Mouse (Mus musculus): ENCODE data around the gene Sec14l2. TPM values are rescaled to one million over a fixed set of nuclear protein-coding genes. Genes with fewer than 3 reads are reported as not detected.
"Not testable (repeated sequence)": the region's sequence is repeated elsewhere in the genome, so short reads cannot be mapped to it uniquely, and the experiment has no call there.

The Sec14l2 gene
- polyA plus RNA-seq, 1 experiment from 2014 or later, result 3.2 TPM

DNA sequence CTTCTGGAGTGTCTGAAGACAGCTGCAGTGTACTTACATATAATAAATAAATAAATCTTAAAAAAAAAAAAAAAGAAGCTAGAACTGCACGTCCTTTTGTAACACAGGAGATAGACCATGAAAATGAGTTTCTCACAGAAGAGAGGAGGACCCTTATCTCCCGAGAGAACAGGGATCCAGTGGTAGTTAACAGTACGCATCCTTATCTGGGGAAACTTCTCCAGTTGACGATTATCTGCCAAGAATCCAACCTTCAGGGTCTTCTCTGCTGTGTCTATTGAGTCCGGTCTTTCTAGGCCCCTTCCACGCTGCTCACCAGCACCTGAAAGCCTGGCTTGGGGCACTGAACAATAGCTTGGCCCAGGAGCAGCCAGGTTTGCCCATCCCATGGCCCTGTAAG, 9.2 kb downstream of the Sec14l2 start:
- WGBS, result 81% methylated on average over 6 of the region's 6 CpGs

DNA sequence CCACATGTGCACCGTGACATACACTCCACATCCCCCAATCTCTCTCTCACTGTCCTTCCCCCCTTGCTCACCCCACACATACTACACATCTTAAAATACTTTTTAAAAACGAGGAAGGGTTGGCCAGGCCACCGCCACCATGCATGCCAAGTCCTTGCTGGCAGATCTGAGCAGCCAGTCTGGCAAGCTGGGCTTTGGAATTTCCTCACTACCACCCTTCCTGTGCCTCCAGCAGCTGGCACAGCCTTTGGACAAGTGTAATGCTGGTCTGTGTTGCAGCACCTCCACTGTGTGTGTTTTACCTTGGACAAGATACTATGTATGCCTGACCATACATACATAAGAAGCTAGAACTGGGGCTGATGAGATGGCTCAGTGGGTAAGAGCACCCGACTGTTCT, 9.7 kb downstream of the Sec14l2 start:
- Histone ChIP-seq H3K27me3 (peaks cover 26% of the 10 kb centered on the region), H3K4me1 (replicated peaks) (peaks cover 10% of the 10 kb centered on the region; the same call in 1 of the 2 replicates), H3K4me3 (replicated peaks) (no peak overlapping the region), H3K4me2 (no peak overlapping the region), H3K36me3 (peaks cover 21% of the 10 kb centered on the region; the same call in 1 of the 2 replicates), H3K27ac (no peak overlapping the region), H3K9me3 (no peaks in the 10 kb centered on the region), H3K9ac (replicated peaks) (no peak overlapping the region)
- 86% methylated on average over 4 of the region's 4 CpGs for WGBS
- ATAC-seq (ENCODE audit: insufficient number of reproducible peaks, insufficient read depth, low FRiP score, low TSS enrichment, low read depth), result no peak

More for the DNA sequence above, 9.2 kb downstream of the Sec14l2 start:
- no peak for ATAC-seq (ENCODE audit: insufficient number of reproducible peaks, insufficient read depth, low FRiP score, low TSS enrichment, low read depth)
- H3K27me3 ChIP-seq, result peaks cover 30% of the 10 kb centered on the region
- peaks cover 16% of the 10 kb centered on the region; the same call in 1 of the 2 replicates for H3K36me3 ChIP-seq
- H3K9ac ChIP-seq (replicated peaks), result no peak overlapping the region
- peaks cover 10% of the 10 kb centered on the region; the same call in 1 of the 2 replicates for H3K4me1 ChIP-seq (replicated peaks)
- no peak overlapping the region for H3K4me3 ChIP-seq (replicated peaks)
- no peaks in the 10 kb centered on the region for H3K9me3 ChIP-seq
- no peak overlapping the region for H3K27ac ChIP-seq
- H3K4me2 ChIP-seq, result no peak overlapping the region

DNA sequence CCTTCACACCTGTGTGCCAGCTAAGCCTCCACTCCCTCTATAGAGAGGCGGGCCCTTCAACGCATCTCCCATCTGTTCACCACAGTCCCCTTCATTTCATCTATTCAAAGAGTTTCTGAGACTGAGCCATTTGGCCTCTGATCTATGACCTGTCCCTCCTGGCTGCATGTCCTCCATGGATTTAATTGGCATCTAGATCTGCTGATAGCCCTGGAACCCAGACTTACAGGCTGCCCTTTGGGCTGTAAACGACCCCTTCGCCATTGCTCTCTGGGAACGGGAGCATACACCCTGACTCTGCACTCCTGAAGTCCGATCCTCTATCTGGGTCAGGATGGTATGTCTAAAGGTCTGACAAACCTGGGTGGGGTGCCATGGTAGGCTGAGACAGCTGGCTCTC, 10.4 kb downstream of the Sec14l2 start:
- Histone ChIP-seq H3K27me3 (peaks cover 19% of the 10 kb centered on the region), H3K27ac (no peak overlapping the region), H3K9ac (replicated peaks) (no peak overlapping the region), H3K9me3 (no peaks in the 10 kb centered on the region), H3K4me3 (replicated peaks) (no peak overlapping the region), H3K4me2 (no peak overlapping the region), H3K4me1 (replicated peaks) (peaks cover 7% of the 10 kb centered on the region; the same call in 1 of the 2 replicates), H3K36me3 (peaks cover 23% of the 10 kb centered on the region; the same call in 1 of the 2 replicates)
- 62% methylated on average over 6 of the region's 6 CpGs for WGBS
- no peak for ATAC-seq (ENCODE audit: insufficient number of reproducible peaks, insufficient read depth, low FRiP score, low TSS enrichment, low read depth)

DNA sequence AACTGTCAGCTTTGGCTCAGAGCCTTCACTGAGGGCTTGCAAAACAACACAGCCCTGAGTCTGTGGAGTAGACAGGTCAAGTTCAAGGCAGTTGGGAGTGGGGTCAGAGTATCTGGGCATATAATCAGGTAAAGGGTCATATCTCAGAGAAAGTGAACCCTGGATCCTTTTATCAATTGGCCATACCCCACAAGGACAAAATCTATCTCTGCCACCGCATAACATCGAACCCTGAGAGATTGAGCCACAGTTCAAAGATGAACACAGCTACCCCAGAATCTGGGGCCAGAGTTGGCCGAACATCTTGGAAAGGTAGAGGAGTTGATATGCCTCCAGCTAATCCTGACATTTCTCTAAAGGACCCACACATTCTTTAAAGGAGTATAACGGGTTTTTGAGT, 11.2 kb downstream of the Sec14l2 start:
- Histone ChIP-seq H3K4me1 (replicated peaks) (no peaks in the 10 kb centered on the region), H3K9me3 (no peaks in the 10 kb centered on the region), H3K27me3 (peaks cover 11% of the 10 kb centered on the region), H3K36me3 (peaks cover 23% of the 10 kb centered on the region; the same call in 1 of the 2 replicates), H3K27ac (no peak overlapping the region), H3K9ac (replicated peaks) (no peak overlapping the region), H3K4me3 (replicated peaks) (no peak overlapping the region), H3K4me2 (no peak overlapping the region)
- no peak for ATAC-seq (ENCODE audit: insufficient number of reproducible peaks, insufficient read depth, low FRiP score, low TSS enrichment, low read depth)
- WGBS, result 90% methylated on average over 4 of the region's 4 CpGs

DNA sequence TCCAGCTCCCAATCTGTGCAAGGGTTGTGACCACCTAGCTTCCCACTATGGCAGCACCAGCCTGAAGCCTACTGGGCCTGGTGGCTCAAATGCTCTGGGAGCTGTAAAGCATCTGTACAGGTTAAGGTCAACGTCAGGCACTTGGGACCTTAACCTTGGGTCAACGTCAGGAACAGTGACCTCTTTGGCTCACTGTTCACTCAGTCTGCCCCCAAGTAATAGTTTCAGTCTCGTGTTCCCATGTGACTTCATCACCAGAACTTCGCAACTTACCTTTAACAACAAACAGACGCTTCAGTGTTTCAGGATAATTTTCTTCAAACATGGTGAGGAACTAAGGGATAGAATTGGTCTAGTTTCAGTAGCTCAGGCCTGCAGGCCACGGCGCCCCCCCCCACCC, 14.5 kb downstream of the Sec14l2 start:
- no peak overlapping the region for H3K4me3 ChIP-seq (replicated peaks)
- H3K36me3 ChIP-seq, result peaks cover 30% of the 10 kb centered on the region; the same call in 1 of the 2 replicates
- no peak overlapping the region for H3K27ac ChIP-seq
- no peaks in the 10 kb centered on the region for H3K27me3 ChIP-seq
- H3K4me2 ChIP-seq, result no peak overlapping the region
- 67% methylated on average over 7 of the region's 7 CpGs for WGBS
- H3K9ac ChIP-seq (replicated peaks), result no peak overlapping the region
- no peaks in the 10 kb centered on the region for H3K9me3 ChIP-seq
- ATAC-seq (ENCODE audit: insufficient number of reproducible peaks, insufficient read depth, low FRiP score, low TSS enrichment, low read depth), result no peak
- H3K4me1 ChIP-seq (replicated peaks), result no peaks in the 10 kb centered on the region

DNA sequence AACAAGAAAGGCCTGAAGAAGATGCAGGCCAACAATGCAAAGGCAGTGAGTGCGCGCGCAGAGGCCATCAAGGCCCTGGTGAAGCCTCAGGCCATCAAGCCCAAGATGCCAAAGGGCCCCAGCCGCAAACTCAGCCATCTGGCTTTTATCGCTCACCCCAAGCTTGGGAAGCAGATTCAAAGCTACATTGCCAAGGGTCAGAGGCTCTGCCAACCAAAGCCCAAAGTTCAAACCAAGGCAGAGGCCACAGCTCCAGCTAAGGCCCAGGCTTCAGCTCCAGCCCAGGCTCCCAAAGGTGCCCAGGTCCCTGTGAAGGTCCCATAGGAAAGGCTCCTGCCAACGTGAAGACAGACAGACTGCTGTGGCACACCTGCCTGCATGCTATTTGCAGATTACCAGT, 15.3 kb downstream of the Sec14l2 start:
- not testable (repeated sequence) for H3K27me3 ChIP-seq; H3K4me1 ChIP-seq (replicated peaks); H3K9me3 ChIP-seq; H3K4me3 ChIP-seq (replicated peaks); H3K9ac ChIP-seq (replicated peaks); H3K4me2 ChIP-seq; ATAC-seq (ENCODE audit: insufficient number of reproducible peaks, insufficient read depth, low FRiP score, low TSS enrichment, low read depth); H3K27ac ChIP-seq
- peaks cover 30% of the 10 kb centered on the region; the same call in 1 of the 2 replicates for H3K36me3 ChIP-seq
- 93% methylated on average over 6 of the region's 6 CpGs for WGBS

DNA sequence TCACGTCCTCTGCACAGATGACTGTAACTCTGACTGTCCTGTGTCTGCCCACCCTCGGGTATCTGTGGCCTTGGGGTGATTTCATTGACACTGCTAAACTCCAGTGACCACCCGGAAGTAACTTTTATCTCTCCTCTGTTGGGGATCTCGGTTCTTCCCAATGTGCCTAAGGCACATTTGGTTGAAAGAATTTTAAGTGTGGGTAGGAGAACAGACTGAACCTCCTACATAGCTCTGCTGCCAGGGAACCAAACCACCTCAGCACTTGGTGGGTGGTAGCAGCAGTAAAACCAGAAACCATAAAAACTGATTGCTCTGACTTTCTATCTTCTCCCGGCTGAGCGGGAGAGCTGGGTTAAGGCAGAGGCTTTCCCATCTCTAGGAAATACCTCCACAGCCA, 17.8 kb downstream of the Sec14l2 start:
- H3K9ac ChIP-seq (replicated peaks), result no peak overlapping the region
- no peak overlapping the region for H3K4me3 ChIP-seq (replicated peaks)
- H3K9me3 ChIP-seq, result no peaks in the 10 kb centered on the region
- no peaks in the 10 kb centered on the region for H3K4me1 ChIP-seq (replicated peaks)
- ATAC-seq (ENCODE audit: insufficient number of reproducible peaks, insufficient read depth, low FRiP score, low TSS enrichment, low read depth), result no peak
- no peak overlapping the region for H3K4me2 ChIP-seq
- no peaks in the 10 kb centered on the region for H3K27me3 ChIP-seq
- peaks cover 22% of the 10 kb centered on the region; the same call in 1 of the 2 replicates for H3K36me3 ChIP-seq
- H3K27ac ChIP-seq, result no peak overlapping the region
- WGBS, result 32% methylated on average over 6 of the region's 6 CpGs

DNA sequence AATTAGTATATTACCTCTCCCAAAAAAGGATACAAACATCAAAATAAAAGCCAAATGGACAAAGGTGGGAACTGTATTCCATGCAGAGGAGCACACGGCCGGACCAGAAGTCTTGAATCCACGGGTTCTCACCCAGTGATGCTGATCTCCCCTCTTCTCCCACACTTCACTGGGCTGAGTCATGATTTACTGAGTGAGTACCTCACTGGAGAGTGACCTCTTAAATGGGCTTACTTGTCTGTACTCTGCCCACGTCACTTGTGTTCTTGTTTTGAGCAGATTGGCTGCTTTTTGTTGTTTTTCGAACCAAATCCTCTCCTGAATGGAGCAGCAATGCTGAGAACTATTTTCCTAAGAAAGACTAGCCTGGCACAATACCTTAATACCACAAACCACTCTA, 18.2 kb downstream of the Sec14l2 start:
- Histone ChIP-seq H3K9me3 (no peaks in the 10 kb centered on the region), H3K4me3 (replicated peaks) (no peak overlapping the region), H3K27me3 (no peaks in the 10 kb centered on the region), H3K4me2 (no peak overlapping the region), H3K36me3 (peaks cover 18% of the 10 kb centered on the region; the same call in 1 of the 2 replicates), H3K27ac (no peak overlapping the region), H3K4me1 (replicated peaks) (no peaks in the 10 kb centered on the region), H3K9ac (replicated peaks) (no peak overlapping the region)
- WGBS, result 73% methylated on average over 5 of the region's 5 CpGs
- ATAC-seq (ENCODE audit: insufficient number of reproducible peaks, insufficient read depth, low FRiP score, low TSS enrichment, low read depth), result no peak

DNA sequence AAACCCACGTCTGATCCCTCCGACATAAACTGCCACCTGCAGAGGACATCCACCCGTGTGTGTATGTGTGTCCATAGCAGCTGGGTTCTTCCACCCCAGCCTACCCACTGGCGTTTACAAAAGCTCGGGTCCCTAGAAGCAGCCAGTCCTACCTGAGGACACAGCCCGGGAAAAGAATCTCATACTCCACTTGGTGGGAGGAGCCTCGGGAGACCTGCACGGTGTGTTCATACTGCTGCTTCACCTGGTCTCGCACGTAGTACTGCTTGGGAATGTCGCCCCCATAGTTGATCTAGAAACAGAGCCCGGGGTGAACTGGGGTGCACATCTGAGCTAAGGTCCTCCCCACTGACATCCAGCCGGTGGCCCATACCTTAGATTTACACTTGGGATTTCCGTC, 19.7 kb downstream of the Sec14l2 start:
- Histone ChIP-seq H3K4me2 (no peak overlapping the region), H3K4me1 (replicated peaks) (no peaks in the 10 kb centered on the region), H3K9me3 (no peaks in the 10 kb centered on the region), H3K4me3 (replicated peaks) (no peak overlapping the region), H3K36me3 (peaks cover 9% of the 10 kb centered on the region; the same call in 1 of the 2 replicates), H3K9ac (replicated peaks) (no peak overlapping the region), H3K27ac (no peak overlapping the region), H3K27me3 (no peaks in the 10 kb centered on the region)
- no peak for ATAC-seq (ENCODE audit: insufficient number of reproducible peaks, insufficient read depth, low FRiP score, low TSS enrichment, low read depth)
- 80% methylated on average over 14 of the region's 14 CpGs for WGBS

DNA sequence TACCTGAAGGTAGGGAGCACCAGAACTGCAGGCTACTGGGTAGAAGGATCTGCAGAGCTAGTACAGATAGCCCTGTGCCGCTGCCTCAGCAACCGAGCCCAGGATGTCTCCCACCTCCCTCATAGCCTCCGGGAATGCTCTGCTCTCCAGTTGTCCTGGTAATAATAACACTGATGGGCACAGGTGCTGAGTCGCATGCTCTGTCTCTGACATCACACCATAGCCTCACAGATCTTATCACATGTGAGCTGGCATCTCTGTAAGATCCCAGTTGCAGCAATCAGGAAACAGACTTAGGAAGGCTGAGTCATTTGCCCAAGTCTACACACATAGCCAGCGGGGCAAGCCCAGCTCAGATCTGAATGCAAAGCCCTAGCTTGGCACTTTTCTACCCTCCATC, 21.4 kb downstream of the Sec14l2 start:
- H3K4me2 ChIP-seq, result no peak overlapping the region
- no peak for ATAC-seq (ENCODE audit: insufficient number of reproducible peaks, insufficient read depth, low FRiP score, low TSS enrichment, low read depth)
- WGBS, result 79% methylated on average over 5 of the region's 5 CpGs

DNA sequence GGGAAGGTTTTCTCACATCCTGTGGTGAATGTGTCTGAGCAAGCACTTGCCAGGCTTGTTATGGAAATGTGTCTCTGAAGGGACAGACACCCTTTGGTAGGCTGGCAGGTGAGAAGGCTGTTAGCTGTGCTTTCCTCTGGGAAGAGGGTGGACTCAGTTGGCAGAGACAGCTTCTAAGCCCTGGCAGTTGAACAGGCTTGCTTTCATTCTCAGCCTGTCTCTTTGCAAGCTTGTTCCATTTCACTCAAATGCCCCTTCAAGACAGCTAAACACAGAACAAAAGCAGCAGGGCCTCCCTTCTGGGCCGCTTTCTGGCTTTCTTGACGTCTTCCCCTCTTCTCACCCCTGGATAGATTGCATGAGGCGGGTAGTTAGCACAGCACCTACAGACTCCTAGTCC, 23.8 kb downstream of the Sec14l2 start:
- Histone ChIP-seq H3K4me3 (replicated peaks) (no peak overlapping the region), H3K9me3 (no peaks in the 10 kb centered on the region), H3K27ac (no peak overlapping the region), H3K4me2 (no peak overlapping the region), H3K4me1 (replicated peaks) (peaks cover 19% of the 10 kb centered on the region), H3K9ac (replicated peaks) (no peak overlapping the region), H3K36me3 (no peaks in the 10 kb centered on the region), H3K27me3 (no peaks in the 10 kb centered on the region)
- ATAC-seq (ENCODE audit: insufficient number of reproducible peaks, insufficient read depth, low FRiP score, low TSS enrichment, low read depth), result no peak
- WGBS, result 60% methylated on average over 3 of the region's 3 CpGs

More for the DNA sequence above, 21.4 kb downstream of the Sec14l2 start:
- H3K36me3 ChIP-seq, result 0 out of 2 replicates have a peak, but pooled peaks cover 5% of the 10 kb centered on the region
- H3K4me3 ChIP-seq (replicated peaks), result no peak overlapping the region
- H3K27me3 ChIP-seq, result no peaks in the 10 kb centered on the region
- H3K27ac ChIP-seq, result no peak overlapping the region
- no peak overlapping the region; the same call in 1 of the 2 replicates for H3K9ac ChIP-seq (replicated peaks)
- no peaks in the 10 kb centered on the region for H3K9me3 ChIP-seq
- peaks cover 5% of the 10 kb centered on the region for H3K4me1 ChIP-seq (replicated peaks)

DNA sequence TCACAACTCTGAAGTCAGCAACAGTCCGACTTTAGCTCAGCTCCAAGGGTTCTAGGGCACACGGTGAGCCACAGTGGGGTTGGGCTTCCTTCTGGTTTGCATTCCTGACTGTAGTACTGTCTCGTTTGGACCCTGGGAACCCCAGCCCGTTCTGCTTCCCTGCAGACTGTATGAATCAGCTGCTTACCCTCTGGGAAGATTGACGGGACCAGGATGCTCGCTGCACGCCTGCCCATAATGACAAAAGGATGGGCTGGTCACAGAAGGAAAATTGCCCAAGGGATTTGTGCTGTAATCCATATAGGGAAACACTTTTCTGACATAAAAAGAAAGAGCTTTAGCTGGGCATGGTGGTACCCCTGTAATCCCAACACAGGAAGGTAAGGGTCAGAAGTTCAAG, 24.4 kb downstream of the Sec14l2 start:
- H3K27me3 ChIP-seq, result no peaks in the 10 kb centered on the region
- H3K9ac ChIP-seq (replicated peaks), result no peak overlapping the region
- WGBS, result 77% methylated on average over 7 of the region's 7 CpGs
- H3K4me1 ChIP-seq (replicated peaks), result peaks cover 22% of the 10 kb centered on the region
- no peak for ATAC-seq (ENCODE audit: insufficient number of reproducible peaks, insufficient read depth, low FRiP score, low TSS enrichment, low read depth)
- H3K4me2 ChIP-seq, result no peak overlapping the region
- H3K27ac ChIP-seq, result no peak overlapping the region
- no peak overlapping the region for H3K4me3 ChIP-seq (replicated peaks)
- no peaks in the 10 kb centered on the region for H3K9me3 ChIP-seq
- no peaks in the 10 kb centered on the region for H3K36me3 ChIP-seq
